Mouse (Mus musculus): ENCODE data around the gene Txk.

DNA sequence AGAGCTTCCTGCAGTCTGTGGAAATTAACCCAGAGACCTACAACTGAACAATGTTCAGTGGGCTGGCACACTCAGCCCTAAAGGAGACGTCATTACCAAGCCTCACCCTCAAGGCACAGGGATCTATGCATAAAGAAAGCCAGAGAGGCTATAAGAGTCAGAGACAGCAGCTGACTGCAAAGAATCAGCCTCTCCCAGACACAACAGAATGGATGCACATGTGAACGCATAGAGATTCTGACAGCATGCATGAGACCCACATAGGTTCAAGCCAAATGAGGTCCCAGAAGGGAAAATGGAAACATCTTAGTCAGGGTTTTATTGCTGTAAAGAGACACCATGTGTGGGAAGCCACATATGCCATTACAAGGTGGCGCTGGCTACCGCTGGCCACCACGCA, 62.1 kb downstream of the Txk start:
- TF ChIP-seq CTCF (IDR thresholded peaks at IDR 0.05; ENCODE audit: borderline replicate concordance, extremely low read depth, insufficient read depth, insufficient read length): no peak
- no peak for TF ChIP-seq POLR2A (IDR thresholded peaks at IDR 0.05; ENCODE audit: borderline replicate concordance, extremely low read depth, insufficient read depth, insufficient read length, poor library complexity, severe bottlenecking)
